Mouse (Mus musculus): ENCODE results near the gene Rfx2.

- TF ChIP-seq CTCF (IDR thresholded peaks at IDR 0.05) (no peak), EP300 (IDR thresholded peaks at IDR 0.05) (no peak)
These were observed 24.6 kb upstream of the Rfx2 start for GRCm38 (mm10) chr17:56855421-56855820.
